Mouse (Mus musculus): ENCODE data around the gene Zbtb16. TPM values are rescaled to one million over a fixed set of nuclear protein-coding genes. Genes with fewer than 3 reads are reported as not detected.

Zbtb16 gene
- polyA plus RNA-seq, 1 experiment, result not detected

GRCm38 (mm10) chr9:48757650-48758580 lies 78.1 kb downstream of the Zbtb16 start:
- no peak for TF ChIP-seq TCF3 (IDR thresholded peaks at IDR 0.05; ENCODE audit: insufficient read length, low read depth)
- TF ChIP-seq POLR2A (IDR thresholded peaks at IDR 0.05; ENCODE audit: insufficient read length, low read depth), result no peak
- TF ChIP-seq E2F4 (IDR thresholded peaks at IDR 0.05; ENCODE audit: insufficient read depth), result no peak
- no peak for TF ChIP-seq SRF (IDR thresholded peaks at IDR 0.05; ENCODE audit: control insufficient read depth, insufficient read length, low read depth)
- no peak for TF ChIP-seq CEBPB (IDR thresholded peaks at IDR 0.05; ENCODE audit: insufficient read depth, poor library complexity, severe bottlenecking)
- no peak for TF ChIP-seq MYOG (IDR thresholded peaks at IDR 0.05; ENCODE audit: control insufficient read depth in 1 of 3, insufficient read depth in 1 of 3, insufficient read length in 2 of 3, low read depth in 2 of 3)
- no peak for TF ChIP-seq MAX (IDR thresholded peaks at IDR 0.05; ENCODE audit: low read depth)
- TF ChIP-seq USF1 (IDR thresholded peaks at IDR 0.05; ENCODE audit: low read depth), result no peak
- no peak for TF ChIP-seq MYOD1 (IDR thresholded peaks at IDR 0.05; ENCODE audit: control insufficient read depth in 1 of 3, insufficient read length in 2 of 3, low read depth in 2 of 3)
- TF ChIP-seq TCF12 (IDR thresholded peaks at IDR 0.05; ENCODE audit: insufficient read depth, poor library complexity, severe bottlenecking), result no peak
- no peak for TF ChIP-seq POLR2AphosphoS2 (IDR thresholded peaks at IDR 0.05; ENCODE audit: insufficient read length, low read depth)
- no peak for TF ChIP-seq REST (IDR thresholded peaks at IDR 0.05; ENCODE audit: insufficient read depth, insufficient read length)
- Histone ChIP-seq H3K4me3 (no peak overlapping the region), H3K79me2 (ENCODE audit: control insufficient read depth, insufficient read depth) (no peaks in the 10 kb centered on the region), H3K36me3 (ENCODE audit: control insufficient read depth, insufficient read depth) (no peaks in the 10 kb centered on the region), H3ac (ENCODE audit: control insufficient read depth, insufficient read length) (no peak overlapping the region), H3K27me3 (ENCODE audit: control insufficient read depth, insufficient read depth, insufficient read length) (peaks cover 4% of the 10 kb centered on the region), H3K4me2 (ENCODE audit: low read depth) (no peak overlapping the region)

GRCm38 (mm10) chr9:48756261-48756812 lies 79.7 kb downstream of the Zbtb16 start:
- H3K79me2 ChIP-seq (ENCODE audit: control insufficient read depth, insufficient read depth), result no peaks in the 10 kb centered on the region
- H3ac ChIP-seq (ENCODE audit: control insufficient read depth, insufficient read length), result no peak overlapping the region
- no peak for TF ChIP-seq CEBPB (IDR thresholded peaks at IDR 0.05; ENCODE audit: insufficient read depth, poor library complexity, severe bottlenecking)
- TF ChIP-seq REST (IDR thresholded peaks at IDR 0.05; ENCODE audit: insufficient read depth, insufficient read length), result no peak
- TF ChIP-seq USF1 (IDR thresholded peaks at IDR 0.05; ENCODE audit: low read depth), result no peak
- TF ChIP-seq MAX (IDR thresholded peaks at IDR 0.05; ENCODE audit: low read depth), result no peak
- TF ChIP-seq TCF12 (IDR thresholded peaks at IDR 0.05; ENCODE audit: insufficient read depth, poor library complexity, severe bottlenecking), result no peak
- TF ChIP-seq E2F4 (IDR thresholded peaks at IDR 0.05; ENCODE audit: insufficient read depth), result no peak
- TF ChIP-seq MYOG (IDR thresholded peaks at IDR 0.05; ENCODE audit: control insufficient read depth in 1 of 3, insufficient read depth in 1 of 3, insufficient read length in 2 of 3, low read depth in 2 of 3), result no peak
- no peak for TF ChIP-seq SRF (IDR thresholded peaks at IDR 0.05; ENCODE audit: control insufficient read depth, insufficient read length, low read depth)
- no peak for TF ChIP-seq TCF3 (IDR thresholded peaks at IDR 0.05; ENCODE audit: insufficient read length, low read depth)
- TF ChIP-seq POLR2A (IDR thresholded peaks at IDR 0.05; ENCODE audit: insufficient read length, low read depth), result no peak
- no peak for TF ChIP-seq POLR2AphosphoS2 (IDR thresholded peaks at IDR 0.05; ENCODE audit: insufficient read length, low read depth)
- no peak for TF ChIP-seq MYOD1 (IDR thresholded peaks at IDR 0.05; ENCODE audit: control insufficient read depth in 1 of 3, insufficient read length in 2 of 3, low read depth in 2 of 3)
- peaks cover 4% of the 10 kb centered on the region for H3K27me3 ChIP-seq (ENCODE audit: control insufficient read depth, insufficient read depth, insufficient read length)
- no peak overlapping the region for H3K4me3 ChIP-seq
- no peaks in the 10 kb centered on the region for H3K36me3 ChIP-seq (ENCODE audit: control insufficient read depth, insufficient read depth)
- no peak overlapping the region for H3K4me2 ChIP-seq (ENCODE audit: low read depth)

DNA sequence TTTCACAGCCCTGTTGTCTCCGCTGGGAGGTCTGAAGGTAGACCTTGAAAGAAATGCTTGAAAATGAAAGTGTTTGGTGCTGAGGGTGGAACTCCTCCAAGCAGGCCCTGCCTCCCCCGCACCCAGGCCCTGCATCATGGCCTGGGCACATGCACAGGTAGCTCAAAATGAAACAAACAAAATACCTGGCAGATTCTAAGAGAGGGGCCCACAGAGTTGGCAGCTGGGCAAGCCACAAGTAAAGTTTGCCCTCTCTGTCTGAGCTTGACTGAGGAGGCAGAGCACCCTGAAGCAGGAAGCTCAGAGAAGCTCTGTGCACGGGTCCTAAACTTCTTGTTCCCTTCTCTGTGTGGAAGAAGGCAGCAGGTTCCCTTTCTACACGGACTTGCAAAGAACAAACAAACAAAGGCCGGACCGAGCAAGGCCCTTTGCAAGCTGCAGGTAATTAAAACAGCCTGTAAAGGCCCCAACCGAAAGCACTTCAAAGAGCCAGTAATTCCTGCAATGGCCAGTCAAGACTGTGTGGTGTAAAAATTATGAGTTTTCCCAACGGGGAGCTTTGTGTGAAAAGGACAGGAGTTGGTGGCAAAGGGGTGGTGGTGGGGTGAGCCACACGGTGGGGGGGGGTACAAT lies 80.5 kb downstream of the Zbtb16 start:
- H3K36me3 ChIP-seq (ENCODE audit: control insufficient read depth, insufficient read depth), result no peaks in the 10 kb centered on the region
- no peak overlapping the region for H3K4me3 ChIP-seq
- TF ChIP-seq MYOD1 (IDR thresholded peaks at IDR 0.05; ENCODE audit: control insufficient read depth in 1 of 3, insufficient read length in 2 of 3, low read depth in 2 of 3) (no peak), MAX (IDR thresholded peaks at IDR 0.05; ENCODE audit: low read depth) (no peak), CEBPB (IDR thresholded peaks at IDR 0.05; ENCODE audit: insufficient read depth, poor library complexity, severe bottlenecking) (no peak), MYOG (IDR thresholded peaks at IDR 0.05; ENCODE audit: control insufficient read depth in 1 of 3, insufficient read depth in 1 of 3, insufficient read length in 2 of 3, low read depth in 2 of 3) (no peak), POLR2AphosphoS2 (IDR thresholded peaks at IDR 0.05; ENCODE audit: insufficient read length, low read depth) (no peak), SRF (IDR thresholded peaks at IDR 0.05; ENCODE audit: control insufficient read depth, insufficient read length, low read depth) (no peak), E2F4 (IDR thresholded peaks at IDR 0.05; ENCODE audit: insufficient read depth) (no peak), REST (IDR thresholded peaks at IDR 0.05; ENCODE audit: insufficient read depth, insufficient read length) (no peak), USF1 (IDR thresholded peaks at IDR 0.05; ENCODE audit: low read depth) (no peak), TCF12 (IDR thresholded peaks at IDR 0.05; ENCODE audit: insufficient read depth, poor library complexity, severe bottlenecking) (no peak), POLR2A (IDR thresholded peaks at IDR 0.05; ENCODE audit: insufficient read length, low read depth) (no peak), TCF3 (IDR thresholded peaks at IDR 0.05; ENCODE audit: insufficient read length, low read depth) (no peak)
- no peaks in the 10 kb centered on the region for H3K79me2 ChIP-seq (ENCODE audit: control insufficient read depth, insufficient read depth)
- no peak overlapping the region for H3K4me2 ChIP-seq (ENCODE audit: low read depth)
- H3K27me3 ChIP-seq (ENCODE audit: control insufficient read depth, insufficient read depth, insufficient read length), result peaks cover 4% of the 10 kb centered on the region
- no peak overlapping the region for H3ac ChIP-seq (ENCODE audit: control insufficient read depth, insufficient read length)

GRCm38 (mm10) chr9:48754418-48754817 lies 81.6 kb downstream of the Zbtb16 start:
- TF ChIP-seq MAX (IDR thresholded peaks at IDR 0.05; ENCODE audit: low read depth), result no peak
- TF ChIP-seq SRF (IDR thresholded peaks at IDR 0.05; ENCODE audit: control insufficient read depth, insufficient read length, low read depth), result no peak
- no peak for TF ChIP-seq REST (IDR thresholded peaks at IDR 0.05; ENCODE audit: insufficient read depth, insufficient read length)
- no peak for TF ChIP-seq CEBPB (IDR thresholded peaks at IDR 0.05; ENCODE audit: insufficient read depth, poor library complexity, severe bottlenecking)
- TF ChIP-seq POLR2A (IDR thresholded peaks at IDR 0.05; ENCODE audit: insufficient read length, low read depth), result no peak
- TF ChIP-seq E2F4 (IDR thresholded peaks at IDR 0.05; ENCODE audit: insufficient read depth), result no peak
- no peak for TF ChIP-seq TCF12 (IDR thresholded peaks at IDR 0.05; ENCODE audit: insufficient read depth, poor library complexity, severe bottlenecking)
- no peak for TF ChIP-seq POLR2AphosphoS2 (IDR thresholded peaks at IDR 0.05; ENCODE audit: insufficient read length, low read depth)
- no peak for TF ChIP-seq MYOD1 (IDR thresholded peaks at IDR 0.05; ENCODE audit: control insufficient read depth in 1 of 3, insufficient read length in 2 of 3, low read depth in 2 of 3)
- TF ChIP-seq USF1 (IDR thresholded peaks at IDR 0.05; ENCODE audit: low read depth), result no peak
- TF ChIP-seq MYOG (IDR thresholded peaks at IDR 0.05; ENCODE audit: control insufficient read depth in 1 of 3, insufficient read depth in 1 of 3, insufficient read length in 2 of 3, low read depth in 2 of 3), result no peak
- Histone ChIP-seq H3K4me2 (ENCODE audit: low read depth) (no peak overlapping the region), H3K4me3 (no peak overlapping the region), H3K36me3 (ENCODE audit: control insufficient read depth, insufficient read depth) (no peaks in the 10 kb centered on the region), H3K79me2 (ENCODE audit: control insufficient read depth, insufficient read depth) (no peaks in the 10 kb centered on the region), H3ac (ENCODE audit: control insufficient read depth, insufficient read length) (no peak overlapping the region), H3K27me3 (ENCODE audit: control insufficient read depth, insufficient read depth, insufficient read length) (peaks cover 4% of the 10 kb centered on the region)
